Mouse (Mus musculus) monocyte, adult 59 days (primary cell): ENCODE results near the gene Hist4h4. TPM values are rescaled to one million over a fixed set of nuclear protein-coding genes. Genes with fewer than 3 reads are reported as not detected.

Source experiments
- total RNA-seq, 2 experiments: library from RNA; stranded (reverse); gene quantifications; one replicate each; pipeline ENCODE4 v1.2.4; 2023

The Hist4h4 gene
- total RNA-seq, result 10 to 100 TPM; 20.0 to 22.3 TPM

DNA sequence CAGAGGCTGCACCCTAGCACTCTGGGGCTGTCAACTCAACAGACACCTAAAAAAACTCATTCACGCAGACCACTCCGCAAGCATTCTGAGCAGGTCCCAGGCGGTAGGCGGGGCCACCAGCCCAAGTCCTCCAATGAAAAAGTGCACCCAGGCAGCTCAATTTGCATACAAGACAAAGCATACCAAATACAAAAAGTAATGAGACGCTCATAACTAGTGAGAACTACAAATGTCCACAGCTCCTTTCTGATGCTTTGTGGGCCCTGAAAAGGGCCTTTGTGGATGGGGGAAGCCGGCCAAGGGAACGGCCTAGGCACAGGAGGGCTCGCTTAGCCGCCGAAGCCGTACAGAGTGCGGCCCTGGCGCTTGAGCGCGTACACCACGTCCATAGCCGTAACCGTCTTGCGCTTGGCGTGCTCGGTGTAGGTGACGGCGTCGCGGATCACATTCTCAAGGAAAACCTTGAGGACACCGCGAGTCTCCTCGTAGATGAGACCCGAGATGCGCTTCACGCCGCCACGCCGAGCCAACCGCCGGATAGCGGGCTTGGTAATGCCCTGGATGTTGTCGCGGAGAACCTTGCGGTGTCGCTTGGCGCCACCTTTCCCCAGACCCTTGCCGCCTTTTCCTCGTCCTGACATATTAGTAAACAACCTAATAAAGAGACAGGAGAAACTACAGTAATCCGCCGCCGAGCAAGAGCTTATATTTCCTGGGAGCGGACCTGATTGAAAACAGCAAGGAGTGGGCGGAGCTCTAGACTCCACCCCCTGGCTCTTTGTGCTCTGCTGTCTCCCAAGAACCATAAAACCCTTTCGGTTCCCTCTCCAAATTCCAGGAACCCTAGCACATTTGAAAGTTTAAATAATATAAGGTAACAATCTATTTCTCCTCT lies at the start of gene Hist4h4:
Gene Hist4h4, minus strand, starts transcription at position 677 of the 895 bp plus-strand sequence.

GRCm38 (mm10) chr6:136835352-136835751 lies 31.1 kb upstream of the Hist4h4 start, which contains the start of gene Smco3:
TSS of gene Smco3 (minus strand) at chr6:136835452.

DNA sequence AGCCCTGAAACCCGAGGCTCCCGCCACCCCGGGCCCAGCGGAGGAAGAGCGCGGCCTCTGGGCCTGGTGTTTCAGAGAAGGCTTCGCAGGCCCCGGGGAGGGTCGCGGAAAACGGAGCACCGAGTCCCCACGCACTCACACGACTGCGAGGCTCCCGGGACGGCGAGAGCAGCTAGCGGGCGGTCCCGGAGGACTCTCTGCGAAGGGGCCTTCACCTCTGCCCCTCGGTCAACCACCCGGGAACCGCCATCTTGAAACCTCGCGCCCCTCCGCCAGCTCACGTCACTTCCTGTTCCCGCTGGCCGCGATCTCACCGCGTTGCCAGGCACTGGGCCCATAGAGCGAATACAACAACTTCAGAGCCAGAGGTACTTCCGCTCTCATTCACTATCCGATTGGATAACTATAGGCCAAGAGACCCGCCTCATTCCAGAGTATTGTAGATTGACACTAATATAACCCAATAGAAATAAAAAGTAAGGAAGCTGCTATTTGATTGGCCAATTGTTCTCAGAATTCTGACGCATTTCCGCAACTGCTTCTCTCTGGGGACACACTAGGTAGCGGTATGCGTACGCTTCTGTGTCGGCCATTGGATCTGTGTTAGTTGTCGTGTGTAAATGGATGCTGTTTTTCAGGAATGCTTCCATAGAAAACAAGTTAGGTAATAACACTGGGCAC lies 23.8 kb upstream of the Hist4h4 start, which contains the start of gene Wbp11:
Gene Wbp11, minus strand, starts transcription at position 353 of the 681 bp plus-strand sequence.

DNA sequence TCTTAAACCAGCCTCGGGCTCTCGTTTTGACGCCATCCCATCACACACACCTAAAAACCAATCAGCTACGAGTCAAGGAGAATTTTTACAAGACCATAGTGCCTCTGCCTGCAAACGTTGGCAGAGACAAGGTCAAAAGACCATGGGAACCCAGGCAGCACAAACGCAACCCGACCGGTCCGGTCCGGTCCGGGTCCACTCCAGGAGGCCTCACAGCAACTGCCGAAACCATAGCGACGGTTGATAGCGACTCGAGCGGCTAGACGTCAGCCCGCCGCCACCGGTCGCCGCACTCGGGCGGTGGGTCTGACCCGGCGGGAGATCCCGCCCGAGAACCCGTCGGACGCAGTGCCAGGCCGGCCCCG lies 23.3 kb upstream of the Hist4h4 start, which contains the start of gene BC049715:
Gene BC049715, plus strand, starts transcription at position 111 of the 365 bp plus-strand sequence.

GRCm38 (mm10) chr6:136808014-136808417 lies 3.8 kb upstream of the Hist4h4 start, which contains the start of gene H2afj:
TSS of gene H2afj (plus strand) at chr6:136808244.

DNA sequence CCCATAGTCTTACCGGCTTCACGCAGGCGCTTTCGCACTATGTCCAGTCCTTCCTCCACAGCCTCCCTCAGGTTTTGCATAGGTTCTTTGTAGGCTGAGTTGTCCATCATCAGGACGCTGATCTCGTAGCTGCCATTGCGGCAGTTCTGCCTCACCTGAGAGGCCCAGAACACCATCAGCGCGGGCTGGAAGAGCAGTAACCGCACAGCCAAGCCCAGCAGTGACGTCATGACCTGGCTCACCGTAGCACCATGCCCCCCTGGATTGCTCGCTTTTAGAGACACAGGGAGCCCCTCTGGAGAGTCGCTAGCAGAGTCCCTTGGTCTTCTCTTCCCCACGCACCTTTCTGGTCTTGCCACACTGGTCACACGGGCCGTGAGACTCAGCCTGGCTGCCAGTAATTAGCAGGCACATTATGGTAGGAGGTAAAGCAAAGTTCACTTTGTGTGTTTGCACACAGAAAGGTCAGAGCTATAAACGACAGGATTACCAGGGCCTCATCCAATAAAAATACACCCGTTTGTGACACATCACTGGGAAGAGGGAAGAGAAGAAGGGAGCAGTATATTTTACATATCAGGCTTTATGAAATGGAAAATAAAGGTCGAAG lies 22.7 kb downstream of the Hist4h4 start, which contains the start of gene Gucy2c:
Gene Gucy2c, minus strand, starts transcription at position 389 of the 610 bp plus-strand sequence.

Other genes with a start within 250 kb of the Hist4h4 start
- 100 to 1,000 TPM; 749 to 750 TPM for gene Plbd1, start 142.5 kb downstream of the Hist4h4 start, total RNA-seq
- under 1 TPM; 0.39 to 0.68 TPM for gene Gucy2c, start 22.6 kb downstream of the Hist4h4 start, total RNA-seq
- 100 to 1,000 TPM; 116 to 131 TPM for gene H2afj, start 3.8 kb upstream of the Hist4h4 start, total RNA-seq
- 1 to 10 TPM; 2.3 to 3.4 TPM for gene BC049715, start 23.2 kb upstream of the Hist4h4 start, total RNA-seq
- 100 to 1,000 TPM; 112 to 125 TPM for gene Wbp11, start 23.8 kb upstream of the Hist4h4 start, total RNA-seq
- not detected for gene Smco3, start 31.0 kb upstream of the Hist4h4 start, total RNA-seq
- not detected for gene Art4, start 53.3 kb upstream of the Hist4h4 start, total RNA-seq
- gene Mgp, start 71.4 kb upstream of the Hist4h4 start, total RNA-seq, result not detected
- 1 to 10 TPM; 2.4 to 2.9 TPM for gene Erp27, start 117.8 kb upstream of the Hist4h4 start, total RNA-seq
- gene Pde6h, start 119.4 kb upstream of the Hist4h4 start, total RNA-seq, result not detected
- gene Arhgdib, start 137.5 kb upstream of the Hist4h4 start, total RNA-seq, result 100 to 1,000 TPM; 669 to 800 TPM